Mouse (Mus musculus) right cerebral cortex, postnatal 14 days (tissue): Measurements from ENCODE around the gene Ankrd11.
"Not testable (repeated sequence)": the region's sequence is repeated elsewhere in the genome, so short reads cannot be mapped to it uniquely, and the experiment has no call there.

Experiments used
- DNase-seq: peaks from one replicate; pipeline ENCODE4 v3.0.0; 2022

The Ankrd11 gene

GRCm38 (mm10) chr8:123042158-123042973 is at the start of gene Ankrd11:
Gene Ankrd11, minus strand, starts transcription at chr8:123042277.
- peak; percentile 99 for DNase-seq

- DNase-seq: no peak
These were observed 45.2 kb upstream of the Ankrd11 start for GRCm38 (mm10) chr8:123087289-123087688.

GRCm38 (mm10) chr8:123083610-123084009 is 41.5 kb upstream of the Ankrd11 start:
- DNase-seq: peak; percentile 19

- DNase-seq: no peak
These were observed 40.9 kb upstream of the Ankrd11 start for GRCm38 (mm10) chr8:123082993-123083392.

- DNase-seq: no peak
These were observed 35.1 kb upstream of the Ankrd11 start for GRCm38 (mm10) chr8:123077213-123077612.

GRCm38 (mm10) chr8:123071176-123071575 is 29.1 kb upstream of the Ankrd11 start:
- no peak for DNase-seq

GRCm38 (mm10) chr8:123066101-123066683 is 24.1 kb upstream of the Ankrd11 start:
- no peak for DNase-seq

DNA sequence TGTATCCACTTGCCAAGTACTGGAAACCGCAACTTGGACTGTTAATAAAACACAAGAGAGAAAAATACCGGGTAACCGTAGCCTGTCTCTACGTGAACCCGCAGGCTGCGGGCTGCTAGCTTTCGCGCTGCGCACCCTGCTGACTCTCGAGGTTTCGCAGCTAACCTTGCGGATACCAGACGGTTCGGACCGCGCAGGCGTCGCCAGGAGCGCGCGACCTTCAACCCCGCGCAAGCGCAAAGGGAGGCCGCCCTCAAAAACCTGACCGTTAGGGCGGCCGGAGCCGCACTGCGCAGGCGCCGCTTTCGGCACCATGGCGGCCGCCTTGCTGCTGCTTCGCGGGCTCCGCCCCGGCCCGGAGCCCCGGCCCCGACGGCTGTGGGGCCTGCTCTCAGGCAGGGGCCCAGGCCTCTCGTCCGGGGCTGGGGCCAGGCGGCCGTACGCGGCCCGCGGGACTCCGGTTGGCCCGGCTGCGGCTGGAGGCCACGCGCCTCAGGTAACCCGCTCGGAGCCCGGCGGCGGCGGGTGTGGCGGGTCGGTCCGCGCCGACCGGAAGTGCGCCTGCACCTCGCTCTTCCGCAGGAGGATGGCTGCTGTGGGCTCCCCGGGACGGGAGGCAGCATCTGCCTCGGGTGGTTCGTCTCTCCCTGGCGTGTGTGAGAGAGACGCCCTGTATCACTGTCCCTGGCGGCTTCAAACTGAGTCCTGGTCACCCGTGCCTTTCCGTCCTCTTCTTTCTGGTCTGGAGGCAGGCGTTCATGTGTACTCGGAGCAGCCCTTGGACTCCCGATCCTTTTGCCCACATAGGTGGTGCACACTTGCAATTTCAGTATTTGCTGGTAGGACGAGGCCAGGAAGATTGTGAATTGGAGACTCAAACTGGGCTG is 23.4 kb upstream of the Ankrd11 start:
- DNase-seq: peak; percentile 96

DNA sequence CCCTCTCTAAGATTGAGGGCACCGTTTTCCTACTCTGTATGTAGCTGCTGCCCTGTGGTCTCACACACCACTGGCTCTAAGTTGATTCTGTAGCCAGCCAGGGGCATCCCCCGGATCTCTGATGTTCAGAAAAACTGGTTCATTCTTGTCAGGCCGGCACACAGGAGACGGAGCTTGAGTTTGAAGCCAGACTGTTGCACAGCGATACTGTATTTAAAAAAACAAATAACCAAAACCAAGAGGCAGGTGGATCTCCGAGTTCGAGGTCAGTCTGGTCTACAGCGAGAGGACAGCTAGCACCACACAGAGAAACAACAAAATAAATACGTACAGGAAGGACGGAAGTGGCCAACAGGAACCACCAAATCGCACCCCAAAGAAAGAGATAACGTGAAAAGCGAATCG is 22.7 kb upstream of the Ankrd11 start:
- no peak for DNase-seq

GRCm38 (mm10) chr8:123064072-123064471 is 22.0 kb upstream of the Ankrd11 start:
- DNase-seq: no peak

DNA sequence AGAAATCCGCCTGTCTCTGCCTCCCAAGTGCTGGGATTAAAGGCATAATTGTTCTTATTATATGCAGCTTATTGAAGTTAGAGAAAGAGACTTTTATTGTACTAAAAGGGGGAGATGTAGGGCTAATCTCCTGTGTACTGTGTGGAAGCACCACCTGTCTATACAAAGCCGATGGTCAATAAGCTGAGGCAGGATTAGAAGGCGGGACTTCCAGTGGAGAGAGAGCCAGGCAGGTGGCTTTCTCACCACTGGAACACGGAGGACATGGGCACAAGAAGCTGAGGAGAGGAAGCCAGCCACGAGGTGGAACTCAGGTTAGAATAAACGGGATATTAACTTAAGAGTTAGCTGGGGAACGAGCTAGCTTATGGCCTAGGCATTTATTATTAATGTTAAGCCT is 20.6 kb upstream of the Ankrd11 start, which contains the start of gene Spg7:
TSS of gene Spg7 (plus strand) at position 222 of the 400 bp plus-strand sequence.
- no peak for DNase-seq

DNA sequence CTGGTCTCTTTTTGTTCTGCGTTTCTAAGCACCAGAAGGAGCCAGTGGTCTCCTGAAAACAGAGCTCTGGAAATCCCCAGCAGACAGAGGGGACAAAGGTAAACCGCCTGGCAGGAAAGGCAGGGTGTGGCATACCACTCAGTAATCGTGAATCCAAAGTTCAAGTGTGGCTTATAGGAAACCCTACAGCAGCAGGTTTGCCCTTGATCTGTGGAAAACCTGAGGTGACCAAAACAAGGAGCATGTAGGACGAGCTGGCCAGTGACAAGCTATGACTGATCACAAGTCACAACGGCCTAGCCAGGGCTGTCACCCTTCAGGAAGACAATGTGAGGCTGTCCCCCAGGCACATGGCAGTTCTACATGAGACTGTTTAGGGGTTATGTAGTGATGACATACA is 9.4 kb upstream of the Ankrd11 start:
- no peak for DNase-seq

GRCm38 (mm10) chr8:123048402-123048801 is 6.3 kb upstream of the Ankrd11 start:
- no peak for DNase-seq

GRCm38 (mm10) chr8:123047827-123048226 is 5.8 kb upstream of the Ankrd11 start:
- DNase-seq: no peak

DNA sequence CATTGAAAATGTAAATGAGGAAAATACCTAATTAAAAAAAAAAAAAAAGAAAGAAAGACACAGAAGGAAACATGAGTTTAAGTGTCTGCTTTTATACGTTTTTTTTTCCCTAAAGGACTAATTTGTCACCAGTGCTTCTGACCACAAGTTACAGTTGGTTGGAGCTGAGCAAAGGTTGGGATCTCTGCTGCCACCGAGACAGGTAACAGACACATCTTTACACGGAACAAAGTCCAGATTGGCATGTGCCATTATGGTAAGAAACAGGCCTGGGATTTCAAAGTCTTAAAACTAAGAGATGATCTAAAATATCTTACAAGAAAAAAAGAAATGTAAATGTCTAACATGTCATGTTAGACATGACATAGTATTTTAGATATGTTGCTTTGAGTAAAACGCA is 4.6 kb upstream of the Ankrd11 start:
- no peak for DNase-seq

- DNase-seq: not testable (repeated sequence)
These were observed 2.8 kb upstream of the Ankrd11 start for GRCm38 (mm10) chr8:123044743-123045425.

DNA sequence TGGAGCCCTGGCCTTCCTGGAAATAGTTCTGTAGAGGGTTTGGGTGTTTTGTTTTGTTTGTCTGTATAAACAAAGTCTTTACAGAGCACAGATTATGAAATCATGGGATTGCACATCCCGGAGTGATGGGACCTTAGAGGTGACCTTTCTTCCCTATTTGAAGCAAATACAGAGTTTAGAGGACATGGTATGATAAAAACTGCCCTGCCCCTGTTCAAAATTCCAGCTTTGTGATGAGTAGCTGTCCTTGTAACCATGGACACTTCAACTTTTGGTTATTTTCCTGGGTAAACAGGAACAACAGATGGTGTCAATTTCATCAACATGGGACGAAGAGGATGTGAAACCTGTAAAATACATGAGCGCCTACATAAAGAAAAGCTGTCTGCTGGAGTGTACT is 1.9 kb upstream of the Ankrd11 start:
- DNase-seq: no peak

DNA sequence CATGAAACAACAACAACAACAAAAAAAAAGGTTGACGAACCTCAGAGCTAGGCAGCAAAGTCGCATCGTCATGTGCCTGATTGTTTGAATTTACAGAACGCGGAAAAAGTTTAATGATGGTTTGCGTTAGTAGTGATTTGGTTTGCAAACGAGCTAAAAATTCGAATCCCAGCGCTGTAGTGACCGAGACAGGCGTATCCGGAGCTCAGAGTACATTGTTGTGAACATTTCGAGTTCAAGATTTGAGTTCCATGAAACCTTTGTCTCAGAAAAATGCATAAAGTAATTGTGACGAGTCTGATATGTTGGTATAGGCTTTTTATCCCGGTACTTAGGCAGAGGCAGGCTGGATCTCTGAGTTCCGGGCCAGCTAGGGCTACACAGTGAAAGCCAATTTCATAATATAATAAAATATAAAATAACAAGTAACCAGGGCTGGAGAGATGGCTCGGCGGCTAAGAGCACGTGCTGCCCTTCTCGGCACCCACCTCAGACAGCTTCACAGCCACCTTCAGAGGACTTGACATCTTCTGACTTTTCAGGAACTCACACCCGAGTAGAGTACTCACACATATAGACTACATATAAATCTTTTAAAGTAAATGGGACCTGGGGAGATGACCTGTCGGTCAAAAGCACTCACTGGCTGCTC is 1.0 kb upstream of the Ankrd11 start:
- no peak for DNase-seq

- DNase-seq: peak; percentile 18
These were observed 337 bp downstream of the Ankrd11 start for GRCm38 (mm10) chr8:123041774-123042105.

DNA sequence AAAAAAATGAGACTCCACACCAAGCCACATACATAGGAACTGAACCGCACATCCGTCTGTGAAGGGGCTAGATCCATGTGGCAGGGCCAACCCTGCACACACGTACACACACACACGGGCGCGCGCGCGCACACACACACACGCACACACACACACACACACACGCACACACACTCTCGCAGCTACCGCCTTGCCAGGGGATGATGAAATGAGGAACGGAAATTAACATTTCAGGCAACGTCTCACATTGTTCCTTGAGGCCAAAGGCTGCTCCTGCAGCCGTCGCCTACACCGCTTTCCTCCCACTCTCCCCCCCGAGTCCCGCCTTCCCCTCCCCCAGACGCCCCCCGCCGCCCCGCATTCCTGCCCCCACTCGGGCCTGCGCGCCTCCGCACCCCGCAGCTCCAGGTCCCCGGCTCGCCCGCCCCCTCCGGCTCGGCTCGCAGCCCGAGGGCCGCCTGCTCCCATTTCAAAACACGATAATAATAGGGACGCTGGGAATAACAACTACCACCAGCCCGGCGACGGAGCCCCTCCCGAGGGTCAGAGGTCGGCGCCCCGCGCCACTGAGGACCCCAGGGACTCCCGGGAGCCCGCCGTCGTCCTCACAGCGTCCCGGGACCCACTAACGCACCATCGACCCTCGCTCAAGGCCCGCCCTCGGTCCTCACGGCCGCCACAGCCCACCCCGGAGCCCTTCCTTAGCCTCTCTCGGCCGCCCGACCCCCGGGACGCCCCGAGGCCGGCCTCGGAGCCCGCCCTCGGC is 886 bp downstream of the Ankrd11 start:
- peak; percentile 51 for DNase-seq

DNA sequence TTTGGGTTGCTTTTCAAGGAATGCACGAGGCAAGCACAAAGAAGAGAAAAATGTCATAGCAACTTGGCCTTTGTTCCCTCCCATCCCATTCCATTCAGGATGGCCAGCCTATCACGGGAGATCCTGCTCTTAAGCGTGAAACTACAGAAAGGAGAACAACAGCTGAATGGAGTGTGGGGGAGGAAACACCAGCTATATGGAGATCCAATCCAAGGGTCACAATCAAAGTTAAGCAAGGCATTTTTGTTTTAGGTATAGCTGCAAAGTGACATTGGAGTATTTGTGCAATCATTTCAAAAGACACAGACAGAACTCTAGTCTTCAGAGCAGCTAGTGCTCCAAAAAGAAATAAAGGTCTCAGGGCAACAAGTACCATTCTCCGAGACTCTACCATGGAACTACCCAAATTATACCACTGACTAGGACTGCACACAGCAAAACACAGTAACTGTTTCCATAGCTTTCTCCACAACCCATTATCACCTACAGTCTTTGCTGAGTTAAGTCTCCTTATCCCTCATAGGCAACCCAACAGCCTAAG is 1.9 kb downstream of the Ankrd11 start:
- no peak for DNase-seq
